Mouse (Mus musculus): ENCODE measurements around the gene Slc35b2. TPM values are rescaled to one million over a fixed set of nuclear protein-coding genes. Genes with fewer than 3 reads are reported as not detected.

The Slc35b2 gene
- polyA plus RNA-seq, 1 experiment, result 66.2 TPM

DNA sequence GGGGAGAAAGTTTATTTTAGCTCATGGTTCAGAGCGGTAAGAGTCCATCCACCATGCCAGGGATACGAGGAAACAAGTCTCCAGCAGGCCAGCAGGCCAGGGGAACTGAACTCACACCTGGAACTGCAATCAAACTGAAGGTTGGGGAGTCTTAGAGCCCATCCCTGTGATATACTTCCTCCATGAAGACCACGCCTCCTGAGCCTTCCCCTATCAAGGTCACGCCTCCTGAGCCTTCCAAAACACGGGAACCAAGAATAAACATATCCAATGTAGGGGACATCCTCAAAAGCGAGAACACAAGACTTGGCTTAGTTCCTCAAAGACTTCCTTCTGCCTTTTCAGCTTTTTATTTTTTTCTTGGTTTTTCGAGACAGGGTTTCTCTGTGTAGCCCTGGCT, 49.2 kb downstream of the Slc35b2 start:
- TF ChIP-seq GATA1 (IDR thresholded peaks at IDR 0.05; ENCODE audit: low read length), result no peak

GRCm38 (mm10) chr17:45616046-45616650, 52.5 kb downstream of the Slc35b2 start:
- no peak for TF ChIP-seq GATA1 (IDR thresholded peaks at IDR 0.05; ENCODE audit: low read length)

DNA sequence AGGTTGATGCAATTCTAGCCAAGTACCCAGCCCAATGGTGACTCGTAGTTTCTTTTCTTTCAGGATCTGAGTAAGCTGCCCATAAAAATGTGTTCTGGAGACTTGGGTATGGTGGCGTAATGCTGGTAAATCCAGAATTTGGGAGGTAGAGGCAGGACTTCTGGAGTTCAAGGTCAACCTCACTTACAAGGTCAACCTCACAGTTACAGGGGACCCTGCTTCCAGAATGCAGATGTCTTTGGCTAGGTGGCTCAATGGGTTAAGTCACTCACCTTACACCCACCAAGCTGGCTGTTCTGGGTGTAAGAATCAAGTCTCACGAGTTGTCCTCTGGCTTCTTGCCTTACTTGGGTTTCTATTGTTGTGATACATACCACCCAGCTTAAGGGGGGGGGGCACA, 53.0 kb downstream of the Slc35b2 start:
- TF ChIP-seq GATA1 (IDR thresholded peaks at IDR 0.05; ENCODE audit: low read length), result no peak

Other genes starting within 250 kb of the Slc35b2 start
- 4.4 and 5.0 TPM in 2 replicates for gene Cdc5l, start 130.1 kb upstream of the Slc35b2 start, polyA plus RNA-seq (2012)
- not detected in 2 replicates for gene Spats1, start 88.5 kb upstream of the Slc35b2 start, polyA plus RNA-seq (2012)
- 37.7 and 45.9 TPM in 2 replicates for gene Aars2, start 57.0 kb upstream of the Slc35b2 start, polyA plus RNA-seq (2012)
- gene Tcte1, start 40.4 kb upstream of the Slc35b2 start, polyA plus RNA-seq (2012), result not detected in 2 replicates
- gene Tmem151b, start 14.2 kb upstream of the Slc35b2 start, polyA plus RNA-seq (2012), result not detected in 2 replicates
- 2.7 and 2.9 TPM in 2 replicates for gene Nfkbie, start 8.2 kb upstream of the Slc35b2 start, polyA plus RNA-seq (2012)
- gene Hsp90ab1, start 9.4 kb downstream of the Slc35b2 start, polyA plus RNA-seq (2012), result 319 and 874 TPM in 2 replicates
- 136 and 228 TPM in 2 replicates for gene Slc29a1, start 35.7 kb downstream of the Slc35b2 start, polyA plus RNA-seq (2012)
- not detected in 2 replicates for gene Mymx, start 38.2 kb downstream of the Slc35b2 start, polyA plus RNA-seq (2012)
- not detected in 2 replicates for gene Capn11, start 95.5 kb downstream of the Slc35b2 start, polyA plus RNA-seq (2012)
- 267 and 359 TPM in 2 replicates for gene Mrpl14, start 122.4 kb downstream of the Slc35b2 start, polyA plus RNA-seq (2012)
- gene Tmem63b, start 123.0 kb downstream of the Slc35b2 start, polyA plus RNA-seq (2012), result 21.1 and 21.4 TPM in 2 replicates
- gene 1600014C23Rik, start 170.0 kb downstream of the Slc35b2 start, polyA plus RNA-seq (2012), result 0.53 and 1.1 TPM in 2 replicates

Data from G1E-ER4 (cell line).